Mouse (Mus musculus) bone marrow macrophage, adult 2 months (primary cell): ENCODE data around the gene Slc1a6.

ENCODE experiments used
- CTCF ChIP-seq: IDR thresholded peaks from 2 replicates; pipeline ENCODE4 v1.5.1; 2012; ENCODE audit warnings: low read depth, mild to moderate bottlenecking, low read length, moderate library complexity
- POLR2A ChIP-seq: IDR thresholded peaks from 2 replicates; pipeline ENCODE4 v1.6.1; 2012; ENCODE audit warnings: mild to moderate bottlenecking, low read depth, low read length, borderline replicate concordance

DNA sequence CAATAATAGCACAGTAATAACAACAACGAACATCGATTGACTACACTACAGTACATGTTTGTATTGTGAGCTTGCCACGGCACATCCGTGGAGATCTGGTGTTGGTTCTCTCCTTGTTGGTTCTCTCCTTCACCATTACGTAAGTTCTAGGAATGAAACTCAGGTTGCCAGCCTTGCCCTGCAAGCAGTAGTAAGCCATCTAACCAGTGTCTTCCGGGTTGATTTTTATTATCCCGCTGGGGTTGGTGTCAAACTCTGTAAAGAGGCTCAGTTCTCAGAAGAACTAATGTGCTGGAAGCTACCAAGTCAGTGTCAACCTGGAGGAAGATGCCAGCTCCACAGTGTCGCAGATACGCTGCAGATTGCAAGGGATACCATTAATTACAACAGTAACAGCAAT, 769 bp upstream of the Slc1a6 start:
- TF ChIP-seq POLR2A (no peak), CTCF (no peak)
